ENCODE assay signal across 16 mouse cellular contexts in the genomic region with DNA sequence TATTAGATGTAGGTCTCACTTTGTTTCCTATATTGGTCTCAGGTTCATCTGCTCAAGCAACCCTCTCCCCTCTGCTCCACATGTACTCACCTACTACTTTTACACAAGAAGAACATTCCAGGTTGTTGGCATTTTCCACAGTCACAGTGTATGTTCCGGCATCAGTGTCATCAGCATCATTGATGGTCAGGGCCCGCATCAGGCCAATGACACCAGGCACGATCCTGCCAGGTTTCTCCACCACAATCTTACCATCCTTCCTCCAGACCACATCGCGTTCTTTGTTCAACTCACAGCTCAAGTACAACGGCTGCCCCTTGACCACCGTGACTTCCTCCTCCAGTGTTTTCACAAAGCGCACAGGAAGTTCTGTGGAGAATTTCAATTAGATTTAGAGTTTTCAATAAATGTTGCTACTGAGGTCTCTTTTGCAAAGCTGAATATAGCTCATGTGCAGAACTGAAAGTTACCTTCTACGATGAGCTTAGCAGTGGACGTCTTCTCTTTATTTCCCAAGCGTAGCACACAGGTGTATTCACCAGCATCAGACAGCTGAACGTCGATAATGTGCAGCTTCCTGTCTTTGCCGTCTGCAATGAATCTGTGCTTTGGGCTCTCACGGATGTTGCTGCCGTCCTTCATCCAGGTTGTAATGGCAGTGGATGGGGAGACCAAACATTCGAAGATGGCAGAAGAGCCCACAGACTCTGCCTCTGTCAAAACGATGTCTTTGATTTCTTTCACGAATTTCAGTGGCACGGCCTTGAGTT.
"Had no signal": no experiment of that assay in that cellular context is flagged by ENCODE, and none has a peak within 500 bp of the region (broad histone marks: within the 10 kb centered on the region; RNA-seq: fewer than 3 reads in every experiment).

No protein-coding gene starts in this region.

- H3K9ac ChIP-seq: limb, embryonic 13.5 days; liver, embryonic 14.5 days; neural tube, embryonic 13.5 days had no signal

- H3K27me3 ChIP-seq: limb, embryonic 13.5 days; neural tube, embryonic 13.5 days had no signal

- H3K27ac ChIP-seq: kidney, postnatal 0 days; limb, embryonic 13.5 days; liver, embryonic 14.5 days; midbrain, embryonic 10.5 days; neural tube, embryonic 13.5 days had no signal

- H3K4me1 ChIP-seq: limb, embryonic 13.5 days; midbrain, embryonic 10.5 days; neural tube, embryonic 13.5 days had no signal

- H3K4me3 ChIP-seq: limb, embryonic 13.5 days; midbrain, embryonic 10.5 days; neural tube, embryonic 13.5 days had no signal

- H3K36me3 ChIP-seq: limb, embryonic 13.5 days; midbrain, embryonic 10.5 days; neural tube, embryonic 13.5 days had no signal

- ATAC-seq: lung, postnatal 0 days had no signal

- DNase-seq: kidney, adult 8-10 months; kidney, postnatal 36 days; layer of hippocampus, adult 9-11 months; layer of hippocampus, postnatal 36 days; left cerebral cortex, postnatal 4 days; lung, adult 2 months; lung, postnatal 36 days; midbrain, embryonic 14.5 days; right cerebral cortex, postnatal 14 days; thymus, postnatal 4 days had no signal

- H3K9me3 ChIP-seq: limb, embryonic 13.5 days; midbrain, embryonic 10.5 days; neural tube, embryonic 13.5 days had no signal

- H3K4me2 ChIP-seq: limb, embryonic 13.5 days; neural tube, embryonic 13.5 days had no signal
